ENCODE assay signal across 9 mouse cellular contexts in the genomic region with DNA sequence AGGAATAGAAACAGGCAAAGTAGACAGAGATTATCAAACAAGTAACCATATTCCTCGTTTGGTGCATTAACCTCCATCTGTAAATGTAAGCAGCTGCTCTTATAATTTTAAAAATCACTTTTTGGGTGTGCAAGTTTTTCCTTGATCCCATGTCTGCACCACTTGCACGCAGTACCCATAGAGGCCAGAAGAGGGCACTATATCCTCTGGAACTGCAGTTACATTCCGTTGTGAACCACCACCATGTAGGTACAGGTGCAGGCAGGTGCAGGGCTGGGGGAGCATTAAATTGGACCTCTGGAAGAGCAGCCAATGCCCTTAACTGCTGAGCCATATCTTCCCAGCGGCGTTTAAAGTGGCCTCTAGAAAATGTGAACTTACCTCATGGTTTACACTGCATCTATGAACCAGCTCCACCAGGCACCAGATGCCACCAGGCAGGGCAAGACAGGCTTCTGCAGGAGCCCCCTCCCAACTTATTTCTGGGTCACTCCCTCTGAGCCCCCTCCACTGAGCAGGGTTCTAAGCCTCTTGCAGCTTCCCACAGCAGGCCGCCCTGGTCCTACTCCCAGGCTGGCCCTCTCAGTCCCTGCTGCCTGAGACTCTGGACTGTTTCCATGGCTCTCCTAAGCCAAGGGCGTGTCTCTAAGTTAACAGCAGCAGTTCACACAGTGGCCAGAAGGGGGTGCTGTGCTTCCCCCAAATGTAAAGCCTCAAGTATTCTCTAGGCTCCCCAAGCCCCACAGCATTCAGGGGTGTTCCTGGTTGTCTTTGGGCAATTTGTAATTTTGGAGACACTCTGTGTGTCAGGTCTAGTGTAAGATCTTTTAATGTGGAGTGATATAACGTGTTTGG. TPM values are rescaled to one million over a fixed set of nuclear protein-coding genes. Genes with fewer than 3 reads are reported as not detected.
DNase-seq lines count a peak whose midpoint lies in the region; ATAC-seq and TF ChIP-seq lines count a peak whose summit lies in the region.
"Had no signal": no experiment of that assay in that cellular context is flagged by ENCODE, and none has a peak within 500 bp of the region (broad histone marks: within the 10 kb centered on the region; RNA-seq: fewer than 3 reads in every experiment).

No protein-coding gene starts in this region.

- peaks cover 8% of the 10 kb centered on the region; the same call in 1 of the 2 replicates for H3K27me3 ChIP-seq in heart, postnatal 0 days (ENCODE audit: control insufficient read depth, insufficient read depth, low read length)
- no peaks in the 10 kb centered on the region for H3K27me3 ChIP-seq in kidney, postnatal 0 days (ENCODE audit: insufficient read depth, low read length)
- H3K27me3 ChIP-seq in midbrain, embryonic 13.5 days, result no peaks in the 10 kb centered on the region

- no peak overlapping the region for H3K27ac ChIP-seq in heart, postnatal 0 days (ENCODE audit: low read depth)
- H3K27ac ChIP-seq in kidney, postnatal 0 days, result no peak overlapping the region
- no peak overlapping the region for H3K27ac ChIP-seq in midbrain, embryonic 13.5 days

- no peaks in the 10 kb centered on the region for H3K36me3 ChIP-seq in heart, postnatal 0 days (replicated peaks; ENCODE audit: control insufficient read depth, insufficient read depth, low read length)
- no peaks in the 10 kb centered on the region for H3K36me3 ChIP-seq in kidney, postnatal 0 days (ENCODE audit: insufficient read depth, low read length)
- H3K36me3 ChIP-seq in midbrain, embryonic 13.5 days, result no peaks in the 10 kb centered on the region

- H3K4me2 ChIP-seq in heart, postnatal 0 days (ENCODE audit: low read depth, low read length), result no peak overlapping the region
- no peak overlapping the region for H3K4me2 ChIP-seq in kidney, postnatal 0 days (ENCODE audit: low read length)
- H3K4me2 ChIP-seq in midbrain, embryonic 13.5 days (replicated peaks), result no peak overlapping the region

- 7% methylated on average over 8 of the region's 8 CpGs for WGBS in heart, postnatal 0 days
- WGBS in kidney, postnatal 0 days, result 12% methylated on average over 8 of the region's 8 CpGs
- WGBS in midbrain, embryonic 13.5 days, result 10% methylated on average over 8 of the region's 8 CpGs

- H3K9me3 ChIP-seq in heart, postnatal 0 days (replicated peaks; ENCODE audit: control insufficient read depth, low read length), result no peaks in the 10 kb centered on the region
- H3K9me3 ChIP-seq in kidney, postnatal 0 days (replicated peaks; ENCODE audit: low read length), result no peaks in the 10 kb centered on the region
- H3K9me3 ChIP-seq in midbrain, embryonic 13.5 days, result no peaks in the 10 kb centered on the region

- DNase-seq in heart, postnatal 0 days (ENCODE audit: low spot score), result peak; percentile 23
- no peak for DNase-seq in heart, adult 9 months (ENCODE audit: low spot score in 2 of 2)
- DNase-seq in 416B (ENCODE audit: low read depth) (peak; percentile 73), NIH3T3 (ENCODE audit: low read depth) (peak; percentile 58), MN1 (ENCODE audit: low spot score) (no peak)
- DNase-seq in cerebellum, postnatal 25 days, result peak; percentile 68 to 82
- peak; percentile 32 for DNase-seq in kidney, postnatal 0 days (ENCODE audit: low spot score)

- ATAC-seq in heart, postnatal 0 days (ENCODE audit: insufficient read depth, low read depth), result no peak
- no peak for ATAC-seq in kidney, postnatal 0 days (replicated peaks; ENCODE audit: low FRiP score, low read depth)
- peak; percentile 63; the same call in 1 of the 2 replicates for ATAC-seq in midbrain, embryonic 13.5 days

- H3K9ac ChIP-seq in heart, postnatal 0 days (replicated peaks; ENCODE audit: low read depth, low read length), result no peak overlapping the region
- no peak overlapping the region for H3K9ac ChIP-seq in kidney, postnatal 0 days (ENCODE audit: low read depth, low read length)
- H3K9ac ChIP-seq in midbrain, embryonic 13.5 days (replicated peaks), result no peak overlapping the region

- no peak for TF ChIP-seq EP300 in heart, postnatal 0 days (IDR thresholded peaks at IDR 0.05; ENCODE audit: low read depth)

- H3K4me1 ChIP-seq in heart, postnatal 0 days (ENCODE audit: control insufficient read depth, insufficient read depth), result no peaks in the 10 kb centered on the region
- no peaks in the 10 kb centered on the region for H3K4me1 ChIP-seq in kidney, postnatal 0 days (replicated peaks; ENCODE audit: insufficient read depth, low read length)
- H3K4me1 ChIP-seq in midbrain, embryonic 13.5 days (replicated peaks), result peaks cover 10% of the 10 kb centered on the region

- TF ChIP-seq CTCF in heart, postnatal 0 days (IDR thresholded peaks at IDR 0.05; ENCODE audit: low read depth), result peak; percentile 58
- peak; percentile 80 for TF ChIP-seq CTCF in kidney, postnatal 0 days (IDR thresholded peaks at IDR 0.05; ENCODE audit: low read depth)

- H3K4me3 ChIP-seq in heart, postnatal 0 days (ENCODE audit: low read depth, low read length), result no peak overlapping the region
- H3K4me3 ChIP-seq in kidney, postnatal 0 days (replicated peaks; ENCODE audit: low read depth, low read length), result no peak overlapping the region
- H3K4me3 ChIP-seq in midbrain, embryonic 13.5 days (replicated peaks), result no peak overlapping the region

RNA-seq across cellular contexts. Expression of a gene that starts 10.2 kb away (rescaled TPM):
- not detected in 2 replicates for total RNA-seq in heart, postnatal 0 days (2014; rRNA removed; ENCODE audit: low replicate concordance)
- polyA plus RNA-seq in heart, postnatal 0 days (2015; fragmentation: Nextera tagmentation; extraction: Ambion mirVana), result not detected in 2 replicates
- 0.12 and 0.27 TPM in 2 replicates for polyA plus RNA-seq in kidney, postnatal 0 days (2015; fragmentation: Nextera tagmentation; extraction: Ambion mirVana)
- not detected in 2 replicates for polyA plus RNA-seq in midbrain, embryonic 13.5 days (2015; fragmentation: Nextera tagmentation; extraction: Ambion mirVana)
- polyA plus RNA-seq: lung, embryonic 16.5 days had no signal

RNA-seq across cellular contexts. Expression of a gene that starts 24.3 kb away (rescaled TPM):
- total RNA-seq in heart, postnatal 0 days (2014; rRNA removed; ENCODE audit: low replicate concordance), result not detected in 2 replicates
- not detected in 2 replicates for polyA plus RNA-seq in heart, postnatal 0 days (2015; fragmentation: Nextera tagmentation; extraction: Ambion mirVana)
- 0.07 TPM in 1 of 2 replicates, not detected in the other for polyA plus RNA-seq in kidney, postnatal 0 days (2015; fragmentation: Nextera tagmentation; extraction: Ambion mirVana)
- not detected in 2 replicates for polyA plus RNA-seq in midbrain, embryonic 13.5 days (2015; fragmentation: Nextera tagmentation; extraction: Ambion mirVana)
- polyA plus RNA-seq: lung, embryonic 16.5 days had no signal

RNA-seq across cellular contexts. Expression of a gene that starts 24.6 kb away (rescaled TPM):
- 0.34 and 1.6 TPM in 2 replicates for total RNA-seq in heart, postnatal 0 days (2014; rRNA removed; ENCODE audit: low replicate concordance)
- 0.83 and 0.92 TPM in 2 replicates for polyA plus RNA-seq in heart, postnatal 0 days (2015; fragmentation: Nextera tagmentation; extraction: Ambion mirVana)
- 1.1 and 1.2 TPM in 2 replicates for polyA plus RNA-seq in kidney, postnatal 0 days (2015; fragmentation: Nextera tagmentation; extraction: Ambion mirVana)
- 0.20 and 0.31 TPM in 2 replicates for polyA plus RNA-seq in midbrain, embryonic 13.5 days (2015; fragmentation: Nextera tagmentation; extraction: Ambion mirVana)

RNA-seq across cellular contexts. Expression of a gene that starts 41.6 kb away (rescaled TPM):
- not detected in 2 replicates for total RNA-seq in heart, postnatal 0 days (2014; rRNA removed; ENCODE audit: low replicate concordance)
- polyA plus RNA-seq in heart, postnatal 0 days (2015; fragmentation: Nextera tagmentation; extraction: Ambion mirVana), result not detected in 2 replicates
- not detected in 2 replicates for polyA plus RNA-seq in kidney, postnatal 0 days (2015; fragmentation: Nextera tagmentation; extraction: Ambion mirVana)
- polyA plus RNA-seq in midbrain, embryonic 13.5 days (2015; fragmentation: Nextera tagmentation; extraction: Ambion mirVana), result 0.19 and 0.27 TPM in 2 replicates
- polyA plus RNA-seq: lung, embryonic 16.5 days had no signal

RNA-seq across cellular contexts. Expression of a gene that starts 50.5 kb away (rescaled TPM):
- 0.73 and 4.5 TPM in 2 replicates for total RNA-seq in heart, postnatal 0 days (2014; rRNA removed; ENCODE audit: low replicate concordance)
- 0.52 TPM in 2 replicates for polyA plus RNA-seq in heart, postnatal 0 days (2015; fragmentation: Nextera tagmentation; extraction: Ambion mirVana)
- 1.6 and 1.8 TPM in 2 replicates for polyA plus RNA-seq in kidney, postnatal 0 days (2015; fragmentation: Nextera tagmentation; extraction: Ambion mirVana)
- polyA plus RNA-seq in midbrain, embryonic 13.5 days (2015; fragmentation: Nextera tagmentation; extraction: Ambion mirVana), result 0.27 and 0.35 TPM in 2 replicates

Comparison
In these comparisons a context has a peak if more than half of its experiments do, and no peak if none do; other contexts are left out.
1. DNase-seq: peak in heart, postnatal 0 days (single experiment), 416B (single experiment), NIH3T3 (single experiment), cerebellum, postnatal 25 days (2 of 2) and kidney, postnatal 0 days (single experiment); none in heart, adult 9 months (0 of 2) and MN1 (single experiment).